Mouse (Mus musculus) bone marrow macrophage, adult 2 months (primary cell): ENCODE data around the gene Clec4n.

ENCODE experiments used
- CTCF ChIP-seq: IDR thresholded peaks from 2 replicates; pipeline ENCODE4 v1.5.1; 2012; ENCODE audit warnings: low read depth, mild to moderate bottlenecking, low read length, moderate library complexity
- POLR2A ChIP-seq: IDR thresholded peaks from 2 replicates; pipeline ENCODE4 v1.6.1; 2012; ENCODE audit warnings: mild to moderate bottlenecking, low read depth, low read length, borderline replicate concordance

DNA sequence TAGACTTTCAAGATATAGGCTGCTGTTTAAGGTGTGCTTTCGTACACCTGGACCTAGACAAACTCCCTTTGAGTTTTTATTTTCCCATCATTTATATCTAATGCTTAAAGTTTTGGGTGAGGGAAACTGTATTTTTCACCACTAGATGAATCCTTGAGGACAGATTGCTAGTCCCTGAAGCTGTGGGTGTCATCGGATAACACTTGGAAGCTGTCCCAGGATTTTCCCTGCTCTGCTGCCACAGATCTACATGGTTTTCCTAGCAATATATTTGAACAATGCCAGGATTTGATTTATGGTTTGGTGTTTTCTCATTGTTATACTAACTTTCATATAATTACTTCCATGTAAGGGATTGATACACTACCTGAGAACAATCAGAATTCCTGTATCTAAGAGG, 49.8 kb downstream of the Clec4n start:
- TF ChIP-seq CTCF, result no peak
- no peak for TF ChIP-seq POLR2A
